Mouse (Mus musculus) gastrocnemius, adult 2 months (tissue): Measurements from ENCODE around the gene Eif4a2. TPM values are rescaled to one million over a fixed set of nuclear protein-coding genes. Genes with fewer than 3 reads are reported as not detected.
"Not testable (repeated sequence)": the region's sequence is repeated elsewhere in the genome, so short reads cannot be mapped to it uniquely, and the experiment has no call there.

Experiments used
- DNase-seq: peaks from one replicate; pipeline ENCODE4 v3.0.0; 2022
- H3K27ac ChIP-seq: fragments of 200-600 bp; 2 replicates; pipeline ENCODE4 v1.8.1; 2022; ENCODE audit warnings: mild to moderate bottlenecking
- H3K4me3 ChIP-seq: fragments of 200-600 bp; 2 replicates; pipeline ENCODE4 v1.8.1; 2022; ENCODE audit warnings: mild to moderate bottlenecking, moderate library complexity
- CTCF ChIP-seq: fragments of 200-600 bp; IDR thresholded peaks from 2 replicates; pipeline ENCODE4 v1.8.1; 2022; ENCODE audit warnings: antibody characterized with exemption, mild to moderate bottlenecking, moderate library complexity
- intact Hi-C: fragments of 180-260 bp; cut with DNase I; formaldehyde crosslinking; loops from one replicate; pipeline ENCODE4 v1.15.1; 2025
- long read RNA-seq, 2 experiments: library from polyadenylated mRNA; stranded (forward); transcript quantifications; one replicate each; pipeline ENCODE4 v2.0.0; 2021
- total RNA-seq, 2 experiments: library from RNA; stranded (reverse); gene quantifications; 2 replicates each; pipeline ENCODE4 v1.2.3; 2021

The Eif4a2 gene
- 100 to 1,000 TPM; 458 to 462 TPM for total RNA-seq
- long read RNA-seq, experiment 1, transcript Eif4a2-203 (11 exons, 1,227 nt) = minor isoform, 96 of 424 reads
- long read RNA-seq, experiment 1, transcript Eif4a2-201 (11 exons, 2,208 nt) = major isoform, 269 of 424 reads
- long read RNA-seq, experiment 1, partial matches to known transcripts = 43 of 424 reads
- long read RNA-seq, experiment 1, other reads (novel, unspliced or antisense) = 11 of 424 reads
- long read RNA-seq, experiment 2, transcript Eif4a2-201 (11 exons, 2,208 nt) = major isoform, 330 of 523 reads
- long read RNA-seq, experiment 2, transcript Eif4a2-203 (11 exons, 1,227 nt) = minor isoform, 116 of 523 reads
- long read RNA-seq, experiment 2, partial matches to known transcripts = 53 of 523 reads
- long read RNA-seq, experiment 2, other reads (novel, unspliced or antisense) = 17 of 523 reads

GRCm38 (mm10) chr16:23107231-23107942 lies at the start of gene Eif4a2:
Gene Eif4a2, plus strand, starts transcription at chr16:23107444.
- Histone ChIP-seq H3K4me3 (peak within 1 kb of the TSS; percentile 75), H3K27ac (peak within 1 kb of the TSS; percentile 99)
- intact Hi-C loops = loop anchor here (1.0 to 5.0 kb wide), 2 partner anchors 21 to 250 kb away; partner anchors contain the start of genes Dnajb11 and Tbccd1
- peak; percentile 47 for TF ChIP-seq CTCF
- peak; percentile 97 for DNase-seq

DNA sequence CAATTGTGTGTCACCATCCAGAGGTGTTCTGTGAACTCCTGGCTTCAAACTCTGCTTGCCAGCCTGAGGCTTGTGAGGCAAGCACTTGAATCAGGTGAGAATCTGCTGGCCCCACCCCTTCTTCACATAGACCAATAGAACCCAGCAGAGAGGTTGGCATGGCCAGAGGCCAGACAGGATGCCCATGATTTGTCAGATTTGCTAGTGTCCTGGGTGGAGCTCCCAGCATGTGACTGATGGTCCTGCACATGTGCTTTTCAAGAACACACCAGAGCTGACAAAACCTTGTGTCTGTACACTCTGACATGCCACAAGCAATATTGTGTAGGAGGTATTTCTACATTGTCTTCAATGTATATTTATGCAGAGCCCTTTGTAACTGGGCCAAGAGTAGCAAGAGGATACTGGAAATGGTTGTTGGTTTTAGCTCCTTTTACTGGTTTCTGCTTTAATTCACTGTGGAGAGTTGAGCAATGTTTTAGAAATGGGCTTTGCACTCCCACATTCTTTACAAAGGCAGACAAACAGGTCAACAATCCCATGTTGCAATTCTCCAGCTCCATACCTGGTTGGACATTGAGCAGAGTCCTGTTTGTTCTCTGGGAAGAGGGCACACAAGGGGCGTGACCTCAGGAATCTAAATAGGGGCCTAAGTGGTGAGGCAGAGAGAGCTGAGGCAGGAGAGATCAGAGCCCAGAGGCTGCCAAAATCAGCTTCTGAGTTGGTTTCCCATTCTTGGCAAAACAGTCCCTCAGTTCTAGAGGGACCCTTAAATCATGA lies 49.4 kb upstream of the Eif4a2 start, which contains the start of gene Kng1:
Gene Kng1 (plus strand): TSS at position 198 of the 780 bp plus-strand sequence.
- H3K4me3 ChIP-seq, H3K27ac ChIP-seq, DNase-seq, intact Hi-C loops: not testable (repeated sequence)

GRCm38 (mm10) chr16:23059630-23060029 lies 47.6 kb upstream of the Eif4a2 start:
- intact Hi-C loops, DNase-seq, H3K4me3 ChIP-seq, H3K27ac ChIP-seq: not testable (repeated sequence)

GRCm38 (mm10) chr16:23060781-23061325 lies 46.4 kb upstream of the Eif4a2 start:
- H3K27ac ChIP-seq, H3K4me3 ChIP-seq, DNase-seq, intact Hi-C loops: not testable (repeated sequence)

DNA sequence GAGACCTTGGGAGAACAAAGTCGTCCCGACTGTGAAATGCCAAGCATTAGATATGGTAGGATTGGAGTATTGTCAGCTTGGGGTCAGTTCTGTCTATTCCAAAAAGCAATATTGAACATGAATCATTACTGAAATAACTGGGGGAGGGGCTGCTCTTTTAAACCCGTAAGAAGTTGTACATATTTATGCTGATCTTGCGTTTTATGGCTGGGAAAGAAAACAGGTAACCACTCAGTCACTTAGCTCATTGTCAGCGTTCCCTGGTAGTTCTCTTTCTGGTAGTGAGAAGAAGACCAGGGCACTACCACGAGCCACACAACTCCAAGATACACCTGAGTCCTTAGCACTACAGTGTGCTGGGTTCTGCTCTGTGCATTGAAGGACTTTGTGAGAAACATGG lies 29.7 kb upstream of the Eif4a2 start:
- H3K27ac ChIP-seq, H3K4me3 ChIP-seq, intact Hi-C loops, DNase-seq: not testable (repeated sequence)

GRCm38 (mm10) chr16:23087159-23087558 lies 20.1 kb upstream of the Eif4a2 start:
- not testable (repeated sequence) for DNase-seq, H3K27ac ChIP-seq, H3K4me3 ChIP-seq
- intact Hi-C loops = loop anchor here (1.0 to 10.0 kb wide), 2 partner anchors 48 to 318 kb away; no protein-coding TSS in a partner anchor

DNA sequence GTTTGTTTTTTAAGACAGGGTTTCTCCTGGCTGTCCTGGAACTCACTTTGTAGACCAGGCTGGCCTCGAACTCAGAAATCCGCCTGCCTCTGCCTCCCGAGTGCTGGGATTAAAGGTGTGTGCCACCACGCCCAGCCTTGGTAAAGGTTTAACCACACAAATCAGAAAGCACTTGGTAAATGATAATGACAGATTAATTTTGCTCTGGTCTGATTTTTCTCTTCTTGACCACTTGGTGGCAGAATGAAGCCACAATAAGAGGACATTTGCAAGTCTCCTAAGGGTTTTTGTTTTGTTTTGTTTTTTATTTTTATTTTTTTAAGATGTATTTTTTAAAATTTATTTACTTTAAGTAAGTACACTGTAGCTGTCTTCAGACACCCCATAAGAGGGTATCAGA lies 19.5 kb upstream of the Eif4a2 start:
- peak; percentile 73 for TF ChIP-seq CTCF
- not testable (repeated sequence) for H3K27ac ChIP-seq, H3K4me3 ChIP-seq, DNase-seq
- intact Hi-C loops = loop anchor here (1.0 to 10.0 kb wide), 2 partner anchors 48 to 317 kb away; no protein-coding TSS in a partner anchor

- intact Hi-C loops = loop anchor here (10.0 kb wide), 1 partner anchor 316 kb away; no protein-coding TSS in a partner anchor
- not testable (repeated sequence) for DNase-seq, H3K27ac ChIP-seq, H3K4me3 ChIP-seq
- TF ChIP-seq CTCF = peak; percentile 39
Observed at GRCm38 (mm10) chr16:23088491-23088890, 18.8 kb upstream of the Eif4a2 start.

- DNase-seq, intact Hi-C loops, H3K27ac ChIP-seq, H3K4me3 ChIP-seq: not testable (repeated sequence)
Observed at GRCm38 (mm10) chr16:23091345-23091744, 15.9 kb upstream of the Eif4a2 start.

DNA sequence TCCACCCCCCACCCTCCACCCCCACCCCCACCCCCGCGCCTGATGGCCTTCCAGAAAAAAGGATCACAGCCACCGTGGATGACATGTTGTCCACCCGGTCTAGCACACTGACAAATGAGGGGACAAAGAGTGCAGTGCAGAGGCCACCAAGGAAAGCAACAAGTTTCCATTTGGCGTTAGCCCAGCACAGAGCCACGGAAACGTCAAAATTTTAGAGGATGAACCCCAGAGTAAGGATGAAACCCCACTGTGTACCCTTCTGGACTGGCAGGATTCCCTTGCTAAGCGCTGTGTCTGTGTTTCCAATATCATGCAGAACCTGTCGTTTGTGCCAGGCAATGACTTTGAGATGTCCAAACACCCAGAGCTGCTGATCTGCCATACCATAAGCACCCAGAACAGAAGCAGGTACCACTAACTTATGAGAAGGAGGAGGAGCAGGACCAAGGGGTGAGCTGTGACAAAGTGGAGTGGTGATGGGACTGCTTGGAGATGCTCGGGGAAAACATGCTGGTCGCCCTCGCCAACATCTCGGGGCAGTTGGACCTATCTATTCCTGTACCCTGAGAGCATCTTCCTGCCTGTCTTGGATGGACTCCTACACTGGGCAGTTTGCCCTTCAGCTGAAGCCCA lies 13.8 kb upstream of the Eif4a2 start:
- TF ChIP-seq CTCF = no peak
- DNase-seq = no peak
- intact Hi-C loops = no loop called here

GRCm38 (mm10) chr16:23094136-23094535 lies 13.1 kb upstream of the Eif4a2 start:
- H3K4me3 ChIP-seq = no peak overlapping the region
- no peak overlapping the region for H3K27ac ChIP-seq
- no peak for DNase-seq
- intact Hi-C loops = no loop called here
- TF ChIP-seq CTCF = no peak

More for the DNA sequence above, 13.8 kb upstream of the Eif4a2 start:
- H3K27ac ChIP-seq = no peak overlapping the region
- no peak overlapping the region for H3K4me3 ChIP-seq

- H3K4me3 ChIP-seq, intact Hi-C loops, H3K27ac ChIP-seq, DNase-seq: not testable (repeated sequence)
Observed at GRCm38 (mm10) chr16:23095581-23095980, 11.7 kb upstream of the Eif4a2 start.

- H3K4me3 ChIP-seq, intact Hi-C loops, H3K27ac ChIP-seq, DNase-seq: not testable (repeated sequence)
Observed at GRCm38 (mm10) chr16:23096886-23097285, 10.4 kb upstream of the Eif4a2 start.

DNA sequence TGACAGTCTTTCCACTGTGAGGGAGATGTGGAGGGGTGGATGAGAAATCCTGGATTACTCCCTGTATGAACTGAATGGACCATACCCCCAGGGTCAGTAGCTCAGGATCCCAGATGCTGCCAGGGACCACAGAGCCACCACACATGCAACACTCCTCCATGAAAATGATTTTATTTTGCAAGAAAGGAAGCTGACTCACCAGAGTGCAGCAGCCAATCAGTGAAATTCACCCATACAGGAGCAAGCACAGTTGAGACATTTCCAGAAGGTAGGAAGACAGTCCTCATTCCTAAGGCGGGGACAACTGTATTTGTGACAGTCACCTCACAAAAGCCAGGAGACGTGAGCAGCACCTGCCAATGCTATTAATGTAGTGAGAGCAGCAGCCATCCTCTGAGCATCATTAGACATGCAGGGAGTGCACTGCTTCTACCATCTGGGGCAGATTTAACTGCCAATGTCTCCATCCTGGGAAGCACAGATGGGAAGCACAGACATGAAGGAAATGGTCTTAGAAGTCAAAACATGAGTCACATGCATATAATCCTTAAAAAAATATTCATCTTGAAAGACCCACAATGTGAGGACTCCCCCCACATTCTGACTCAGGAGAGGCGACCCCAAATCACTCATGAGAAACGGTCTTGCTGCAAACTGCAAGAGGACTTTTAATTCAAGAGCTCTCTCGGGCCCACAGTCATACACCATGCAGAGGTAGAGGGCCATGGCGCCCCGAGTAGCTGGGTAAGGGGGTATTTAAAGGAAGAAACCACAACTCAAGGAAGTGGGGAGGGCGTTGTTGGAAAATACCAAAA lies 9.7 kb upstream of the Eif4a2 start:
- intact Hi-C loops, DNase-seq, H3K27ac ChIP-seq, H3K4me3 ChIP-seq: not testable (repeated sequence)

- H3K4me3 ChIP-seq, H3K27ac ChIP-seq, intact Hi-C loops, DNase-seq: not testable (repeated sequence)
Observed at GRCm38 (mm10) chr16:23098105-23098452, 9.2 kb upstream of the Eif4a2 start.
